In the genomic region with DNA sequence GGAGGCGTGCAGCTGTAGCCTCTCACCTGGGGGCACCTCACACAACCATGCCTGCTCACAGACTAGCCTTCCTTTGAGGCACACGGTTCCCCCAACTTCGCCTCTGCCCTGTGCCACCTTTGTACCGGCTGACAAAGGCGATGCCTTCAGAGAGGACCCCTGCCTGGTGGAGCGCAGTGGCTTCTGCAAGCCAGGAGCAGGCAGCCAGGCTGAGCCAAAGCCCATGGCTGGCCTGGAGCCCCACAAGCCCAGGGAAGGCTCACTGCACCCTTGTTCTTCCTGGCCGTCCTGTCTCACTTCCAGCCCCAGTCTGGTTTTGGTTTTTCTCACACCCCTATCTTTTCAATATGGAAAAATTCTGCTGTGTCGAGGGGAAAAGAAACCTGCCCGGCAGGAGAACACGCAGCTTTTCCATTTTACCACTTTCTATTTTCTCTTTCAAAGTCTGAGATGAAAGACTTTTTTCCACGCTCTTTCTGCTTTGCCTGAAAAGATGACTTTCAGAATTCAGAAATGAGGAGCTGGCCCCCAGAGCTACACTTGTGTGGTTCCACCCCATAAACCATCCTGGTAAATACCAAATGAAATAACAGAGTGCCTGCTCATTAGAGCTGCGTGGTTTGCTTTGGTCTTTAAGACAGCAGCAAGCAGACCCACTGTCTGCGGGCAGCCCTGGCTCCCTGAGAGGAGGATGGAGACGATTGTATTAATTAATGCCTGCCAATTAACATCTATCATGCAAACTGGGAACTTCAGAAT, we compare ENCODE assay signal across 7 mouse cellular contexts. TPM values are rescaled to one million over a fixed set of nuclear protein-coding genes. Genes with fewer than 3 reads are reported as not detected.
A peak's percentile ranks its signal among the peaks of the same experiment; 100 is the strongest.
DNase-seq lines count a peak whose midpoint lies in the region; ATAC-seq lines count a peak whose summit lies in the region.

No protein-coding gene starts in this region.

- 0 out of 2 replicates have a peak overlapping the region, but pooled peaks have one; percentile 2 for H3K4me2 ChIP-seq in embryonic facial prominence, embryonic 13.5 days
- no peak overlapping the region for H3K4me2 ChIP-seq in hindbrain, embryonic 13.5 days
- H3K4me2 ChIP-seq in midbrain, embryonic 15.5 days, result no peak overlapping the region

- no peak for ATAC-seq in embryonic facial prominence, embryonic 13.5 days (ENCODE audit: insufficient number of reproducible peaks, insufficient read depth, low FRiP score, low TSS enrichment, low read depth)
- peak; percentile 33; the same call in 1 of the 2 replicates for ATAC-seq in hindbrain, embryonic 13.5 days (ENCODE audit: low FRiP score)
- peak; percentile 10; the same call in 1 of the 2 replicates for ATAC-seq in midbrain, embryonic 15.5 days (replicated peaks)

- no peaks in the 10 kb centered on the region for H3K36me3 ChIP-seq in embryonic facial prominence, embryonic 13.5 days
- no peaks in the 10 kb centered on the region for H3K36me3 ChIP-seq in hindbrain, embryonic 13.5 days
- H3K36me3 ChIP-seq in midbrain, embryonic 15.5 days (replicated peaks), result no peaks in the 10 kb centered on the region

- 58% methylated on average over 14 of the region's 14 CpGs for WGBS in embryonic facial prominence, embryonic 13.5 days
- 50% methylated on average over 14 of the region's 14 CpGs for WGBS in hindbrain, embryonic 13.5 days
- 46% methylated on average over 14 of the region's 14 CpGs for WGBS in midbrain, embryonic 15.5 days

- peaks cover 47% of the 10 kb centered on the region for H3K4me1 ChIP-seq in embryonic facial prominence, embryonic 13.5 days
- H3K4me1 ChIP-seq in hindbrain, embryonic 13.5 days (replicated peaks), result peaks cover 42% of the 10 kb centered on the region
- H3K4me1 ChIP-seq in midbrain, embryonic 15.5 days, result peaks cover 32% of the 10 kb centered on the region

- H3K27ac ChIP-seq in embryonic facial prominence, embryonic 13.5 days, result peak overlapping the region; percentile 84
- peak overlapping the region; percentile 72 for H3K27ac ChIP-seq in hindbrain, embryonic 13.5 days
- peak overlapping the region; percentile 48 for H3K27ac ChIP-seq in midbrain, embryonic 15.5 days

- H3K27me3 ChIP-seq in embryonic facial prominence, embryonic 13.5 days, result no peaks in the 10 kb centered on the region
- no peaks in the 10 kb centered on the region for H3K27me3 ChIP-seq in hindbrain, embryonic 13.5 days
- no peaks in the 10 kb centered on the region for H3K27me3 ChIP-seq in midbrain, embryonic 15.5 days (replicated peaks)

- intact Hi-C loops in left cerebral cortex, postnatal 25 days (cut with DNase I), result no loop called here

- 0 out of 2 replicates have a peak overlapping the region, but pooled peaks have one; percentile 41 for H3K9ac ChIP-seq in embryonic facial prominence, embryonic 13.5 days
- H3K9ac ChIP-seq in hindbrain, embryonic 13.5 days, result peak overlapping the region; percentile 21; the same call in 1 of the 2 replicates
- no peak overlapping the region for H3K9ac ChIP-seq in midbrain, embryonic 15.5 days

- H3K9me3 ChIP-seq in embryonic facial prominence, embryonic 13.5 days, result no peaks in the 10 kb centered on the region
- H3K9me3 ChIP-seq in hindbrain, embryonic 13.5 days, result no peaks in the 10 kb centered on the region
- H3K9me3 ChIP-seq in midbrain, embryonic 15.5 days, result no peaks in the 10 kb centered on the region

- peak; percentile 27 for DNase-seq in kidney, adult 9 months
- no peak for DNase-seq in kidney, adult 11 months
- DNase-seq in left cerebral cortex, postnatal 25 days (ENCODE audit: low spot score in 2 of 2), result no peak
- DNase-seq in cerebellum, adult 9-11 months, result no peak

- H3K4me3 ChIP-seq in embryonic facial prominence, embryonic 13.5 days, result no peak overlapping the region
- no peak overlapping the region for H3K4me3 ChIP-seq in hindbrain, embryonic 13.5 days
- H3K4me3 ChIP-seq in midbrain, embryonic 15.5 days, result no peak overlapping the region

RNA-seq across cellular contexts. Expression of a gene that starts 36.5 kb away (rescaled TPM):
- polyA plus RNA-seq in embryonic facial prominence, embryonic 13.5 days (2015; fragmentation: Nextera tagmentation; extraction: Ambion mirVana), result 37.9 and 38.4 TPM in 2 replicates
- 16.9 and 17.9 TPM in 2 replicates for polyA plus RNA-seq in hindbrain, embryonic 13.5 days (2015; fragmentation: Nextera tagmentation; extraction: Ambion mirVana)
- polyA plus RNA-seq in midbrain, embryonic 15.5 days (2015; fragmentation: Nextera tagmentation; extraction: Ambion mirVana), result 16.2 and 19.3 TPM in 2 replicates
- total RNA-seq in left cerebral cortex, postnatal 25 days (2021), result 1 to 10 TPM; 2.2 to 2.3 TPM

RNA-seq across cellular contexts. Expression of a gene that starts 47.9 kb away (rescaled TPM):
- polyA plus RNA-seq in embryonic facial prominence, embryonic 13.5 days (2015; fragmentation: Nextera tagmentation; extraction: Ambion mirVana), result 11.2 and 13.5 TPM in 2 replicates
- polyA plus RNA-seq in hindbrain, embryonic 13.5 days (2015; fragmentation: Nextera tagmentation; extraction: Ambion mirVana), result 36.6 and 39.4 TPM in 2 replicates
- 53.2 and 61.1 TPM in 2 replicates for polyA plus RNA-seq in midbrain, embryonic 15.5 days (2015; fragmentation: Nextera tagmentation; extraction: Ambion mirVana)
- total RNA-seq in left cerebral cortex, postnatal 25 days (2021), result 100 to 1,000 TPM; 117 to 125 TPM
